In the genomic region with DNA sequence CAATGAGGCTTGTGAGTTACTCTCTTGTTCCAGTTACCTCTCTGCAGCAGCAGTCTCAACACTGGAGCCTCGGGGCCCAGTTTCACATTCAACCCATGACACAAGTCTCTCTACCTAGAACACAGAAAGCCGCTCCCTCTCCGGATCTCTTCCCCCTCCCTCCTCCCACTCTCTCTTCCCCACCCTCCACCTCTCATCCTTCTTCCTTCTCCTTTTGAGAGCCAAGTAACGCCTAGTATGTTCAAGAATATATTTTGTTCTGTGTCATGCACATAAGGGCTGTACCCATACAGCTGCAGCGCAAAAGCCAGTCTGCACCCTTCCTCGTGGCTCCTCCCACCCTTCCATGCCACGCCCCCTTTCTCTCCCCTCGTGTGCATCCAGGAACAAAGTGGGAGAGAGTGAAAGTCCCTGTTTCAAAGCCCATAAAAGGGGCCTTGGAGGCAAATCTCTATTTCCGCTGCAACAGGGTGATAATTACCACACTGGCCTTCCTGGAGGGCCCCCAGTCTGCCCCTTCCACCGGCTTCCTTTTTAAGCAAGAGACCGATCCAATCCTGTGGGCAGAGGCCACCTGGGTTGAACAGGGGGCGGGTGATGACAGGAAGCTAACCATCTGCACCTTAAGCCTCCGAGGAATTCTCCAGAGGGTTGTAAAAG, we compare ENCODE assay signal across 8 mouse cellular contexts.
A peak's percentile ranks its signal among the peaks of the same experiment; 100 is the strongest.
DNase-seq lines count a peak whose midpoint lies in the region; ATAC-seq lines count a peak whose summit lies in the region.
"Had no signal": no experiment of that assay in that cellular context is flagged by ENCODE, and none has a peak within 500 bp of the region (broad histone marks: within the 10 kb centered on the region; RNA-seq: fewer than 3 reads in every experiment).

No protein-coding gene starts in this region.

- ATAC-seq in neural tube, embryonic 11.5 days (ENCODE audit: insufficient read depth, low FRiP score, low TSS enrichment) = no peak
- 0 out of 2 replicates have a peak, but pooled peaks have one; percentile 60 for ATAC-seq in embryonic facial prominence, embryonic 15.5 days (ENCODE audit: insufficient number of reproducible peaks, low FRiP score, low TSS enrichment, low read depth)
- ATAC-seq in hindbrain, embryonic 13.5 days (ENCODE audit: low FRiP score) = 0 out of 2 replicates have a peak, but pooled peaks have one; percentile 8
- peak; percentile 80 for ATAC-seq in megakaryocyte progenitor cell, adult 5-6 weeks (replicated peaks; ENCODE audit: poor library complexity)

- no peak for DNase-seq in neural tube, embryonic 11.5 days (ENCODE audit: low spot score)
- DNase-seq in neural tube, embryonic 10.5 days (ENCODE audit: extremely low spot score, low spot score) = no peak
- DNase-seq in adipocyte (ENCODE audit: low spot score) (no peak), MN1 (ENCODE audit: low spot score) (no peak)

- 24% methylated on average over 13 of the region's 13 CpGs for WGBS in neural tube, embryonic 11.5 days
- 21% methylated on average over 13 of the region's 13 CpGs for WGBS in embryonic facial prominence, embryonic 15.5 days
- 42% methylated on average over 13 of the region's 13 CpGs for WGBS in hindbrain, embryonic 13.5 days

- H3K4me3 ChIP-seq in neural tube, embryonic 11.5 days (ENCODE audit: low read depth, low read length) = no peak overlapping the region
- H3K4me3 ChIP-seq in embryonic facial prominence, embryonic 15.5 days (replicated peaks) = no peak overlapping the region
- H3K4me3 ChIP-seq in hindbrain, embryonic 13.5 days = no peak overlapping the region
- H3K4me3 ChIP-seq: myocyte had no signal

- no peaks in the 10 kb centered on the region for H3K9me3 ChIP-seq in neural tube, embryonic 11.5 days (ENCODE audit: control insufficient read depth, low read length)
- H3K9me3 ChIP-seq in embryonic facial prominence, embryonic 15.5 days (replicated peaks) = no peaks in the 10 kb centered on the region
- H3K9me3 ChIP-seq in hindbrain, embryonic 13.5 days = no peaks in the 10 kb centered on the region

- H3K36me3 ChIP-seq in neural tube, embryonic 11.5 days (ENCODE audit: control insufficient read depth, insufficient read depth, low read length) = no peaks in the 10 kb centered on the region
- H3K36me3 ChIP-seq in embryonic facial prominence, embryonic 15.5 days = peaks cover 14% of the 10 kb centered on the region; the same call in 1 of the 2 replicates
- peaks cover 7% of the 10 kb centered on the region; the same call in 1 of the 2 replicates for H3K36me3 ChIP-seq in hindbrain, embryonic 13.5 days

- 0 out of 2 replicates have a peak overlapping the region, but pooled peaks have one; percentile 15 for H3K9ac ChIP-seq in neural tube, embryonic 11.5 days (ENCODE audit: low read length)
- no peak overlapping the region for H3K9ac ChIP-seq in embryonic facial prominence, embryonic 15.5 days
- H3K9ac ChIP-seq in hindbrain, embryonic 13.5 days = no peak overlapping the region

- no peak overlapping the region for H3K4me2 ChIP-seq in neural tube, embryonic 11.5 days (ENCODE audit: low read depth)
- H3K4me2 ChIP-seq in embryonic facial prominence, embryonic 15.5 days (replicated peaks) = peak overlapping the region; percentile 22; the same call in 1 of the 2 replicates
- no peak overlapping the region for H3K4me2 ChIP-seq in hindbrain, embryonic 13.5 days

- H3K27ac ChIP-seq in neural tube, embryonic 11.5 days (ENCODE audit: low read depth, low read length) = no peak overlapping the region
- no peak overlapping the region for H3K27ac ChIP-seq in embryonic facial prominence, embryonic 15.5 days (replicated peaks)
- peak overlapping the region; percentile 8; the same call in 1 of the 2 replicates for H3K27ac ChIP-seq in hindbrain, embryonic 13.5 days

- no peaks in the 10 kb centered on the region for H3K27me3 ChIP-seq in neural tube, embryonic 11.5 days (ENCODE audit: control insufficient read depth, insufficient read depth, low read length)
- no peaks in the 10 kb centered on the region for H3K27me3 ChIP-seq in embryonic facial prominence, embryonic 15.5 days
- no peaks in the 10 kb centered on the region for H3K27me3 ChIP-seq in hindbrain, embryonic 13.5 days

- peaks cover 18% of the 10 kb centered on the region for H3K4me1 ChIP-seq in neural tube, embryonic 11.5 days (ENCODE audit: control insufficient read depth, insufficient read depth, low read length)
- peaks cover 17% of the 10 kb centered on the region for H3K4me1 ChIP-seq in embryonic facial prominence, embryonic 15.5 days
- peaks cover 34% of the 10 kb centered on the region for H3K4me1 ChIP-seq in hindbrain, embryonic 13.5 days (replicated peaks)
